Mouse (Mus musculus) lung, embryonic 14.5 days (tissue): ENCODE data around the gene Rab40c. TPM values are rescaled to one million over a fixed set of nuclear protein-coding genes. Genes with fewer than 3 reads are reported as not detected.

Experiments
- ATAC-seq: fragments of 200-750 bp; cut with Nextera tagmentation; 2 replicates; pipeline ENCODE4 v1.8.0; 2017; ENCODE audit warnings: mild to moderate bottlenecking, moderate TSS enrichment, moderate library complexity; ENCODE audit not compliant: insufficient read depth
- DNase-seq: peaks from one replicate; pipeline ENCODE4 v3.0.0-alpha.2; 2015
- H3K27ac ChIP-seq: fragments of 300-500 bp; sonication (generic); 2 replicates; pipeline ENCODE4 v1.5.1; 2014; ENCODE audit warnings: low read depth, mild to moderate bottlenecking, moderate library complexity
- H3K27me3 ChIP-seq: fragments of 300-500 bp; sonication (generic); 2 replicates; pipeline ENCODE4 v1.6.1; 2014; ENCODE audit warnings: low read length, control low read depth; ENCODE audit not compliant: insufficient read depth
- H3K36me3 ChIP-seq: fragments of 300-500 bp; sonication (generic); 2 replicates; pipeline ENCODE4 v1.6.1; 2014; ENCODE audit warnings: control low read depth; ENCODE audit not compliant: insufficient read depth
- H3K4me1 ChIP-seq: fragments of 300-500 bp; sonication (generic); 2 replicates; pipeline ENCODE4 v1.6.1; 2014; ENCODE audit warnings: antibody characterized with exemption, control low read depth; ENCODE audit not compliant: insufficient read depth
- H3K4me2 ChIP-seq: fragments of 300-500 bp; sonication (generic); 2 replicates; pipeline ENCODE4 v1.6.1; 2014; ENCODE audit warnings: mild to moderate bottlenecking
- H3K4me3 ChIP-seq: fragments of 300-500 bp; sonication (generic); 2 replicates; pipeline ENCODE4 v1.5.1; 2014; ENCODE audit warnings: low read depth, low read length
- H3K9ac ChIP-seq: fragments of 300-500 bp; sonication (generic); 2 replicates; pipeline ENCODE4 v1.6.1; 2014
- H3K9me3 ChIP-seq: fragments of 300-500 bp; sonication (generic); 2 replicates; pipeline ENCODE4 v1.6.1; 2016; ENCODE audit warnings: low read depth, low read length, control low read depth
- CTCF ChIP-seq: IDR thresholded peaks from 2 replicates; pipeline ENCODE4 v1.5.1; 2016; ENCODE audit warnings: antibody characterized with exemption, low read depth
- WGBS: fragments of 180-500 bp; shearing (Covaris S2); extraction: QIAGEN DNeasy Blood & Tissue Kit; methylation state at CpG from one replicate; pipeline ENCODE4 v1.1.7; 2014; 5-methylcytosine and 5-hydroxymethylcytosine counted together
- polyA plus RNA-seq: library from polyadenylated mRNA; unstranded; fragments of >200 nt; fragmentation: Nextera tagmentation; extraction: Ambion mirVana; gene quantifications from 2 replicates; pipeline ENCODE4 v1.2.1, GENCODE M21; 2014

The Rab40c gene
- polyA plus RNA-seq, 1 experiment from 2014 or later: 15.4 TPM

DNA sequence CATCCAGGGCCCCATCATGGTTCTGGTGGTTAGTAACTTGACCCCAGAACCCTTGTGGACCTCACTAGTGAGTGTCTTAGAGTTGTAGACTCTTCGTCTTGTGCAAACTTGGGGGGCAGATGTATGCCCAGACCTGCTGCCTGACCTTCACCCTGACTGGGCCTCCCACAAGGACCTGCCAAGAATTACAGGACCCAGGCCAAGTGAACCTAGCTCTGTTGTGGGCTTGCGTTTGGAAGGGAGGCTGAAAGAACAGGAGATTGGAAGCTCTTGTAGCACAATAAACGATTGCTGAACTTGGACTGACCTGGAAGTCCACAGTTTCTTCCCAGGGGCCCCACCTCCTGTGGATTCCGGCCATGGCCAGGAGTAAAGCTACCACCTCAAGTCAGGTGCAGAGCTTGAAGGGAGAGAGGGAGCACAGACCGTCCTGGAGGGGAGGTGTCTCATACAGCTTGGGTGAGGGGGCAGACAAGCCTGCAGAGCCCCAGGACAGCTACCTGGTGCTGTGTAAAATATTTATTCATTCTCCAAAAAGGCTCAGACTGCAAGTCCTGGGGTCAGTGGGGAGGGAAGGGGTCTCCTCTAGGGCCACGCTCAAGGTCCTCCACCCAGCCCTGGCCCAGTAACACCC lies 85.4 kb downstream of the Rab40c start:
- H3K36me3 ChIP-seq: peaks cover 52% of the 10 kb centered on the region

DNA sequence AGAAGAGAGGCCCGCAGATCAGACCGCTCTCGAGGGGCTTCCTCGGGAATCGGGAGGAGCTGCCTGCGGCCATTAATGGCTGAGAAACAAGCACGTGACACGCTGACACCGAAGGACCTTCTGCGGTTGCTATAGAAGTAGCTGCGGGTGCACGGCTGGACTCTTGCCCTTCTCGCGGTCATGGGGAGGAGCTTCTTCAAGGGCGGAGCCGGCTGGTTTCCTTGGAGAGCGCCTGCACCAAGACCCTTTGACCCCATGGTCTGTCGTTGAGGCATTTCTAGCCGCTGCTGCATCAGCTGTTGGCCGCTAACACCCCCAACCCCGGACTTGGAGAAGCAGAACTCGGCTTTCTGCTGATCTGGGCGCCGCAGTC lies 86.2 kb downstream of the Rab40c start, which contains the start of gene Stub1:
Stub1 (minus strand) TSS at position 114 of the 373 bp plus-strand sequence.
- peak within 1 kb of the TSS; percentile 97 for H3K27ac ChIP-seq
- H3K27me3 ChIP-seq: no peaks in the 10 kb centered on the region
- under 1% methylated on average over 24 of the region's 24 CpGs for WGBS
- peak; percentile 63 for ATAC-seq
- peak within 1 kb of the TSS; percentile 82 for H3K4me3 ChIP-seq
- peak; percentile 95 for DNase-seq
- peaks cover 46% of the 10 kb centered on the region for H3K4me1 ChIP-seq
- no peak for TF ChIP-seq CTCF
- no peaks in the 10 kb centered on the region for H3K9me3 ChIP-seq
- peak within 1 kb of the TSS; percentile 79 for H3K9ac ChIP-seq
- H3K36me3 ChIP-seq: peaks cover 47% of the 10 kb centered on the region
- peak within 1 kb of the TSS; percentile 98 for H3K4me2 ChIP-seq

More for the DNA sequence above, 85.4 kb downstream of the Rab40c start:
- peak overlapping the region; percentile 89 for H3K4me2 ChIP-seq
- H3K9ac ChIP-seq: peak overlapping the region; percentile 69
- peak overlapping the region; percentile 97 for H3K27ac ChIP-seq
- DNase-seq (no peak), ATAC-seq (no peak)
- TF ChIP-seq CTCF: no peak
- H3K4me3 ChIP-seq: peak overlapping the region; percentile 82
- peaks cover 42% of the 10 kb centered on the region for H3K4me1 ChIP-seq
- H3K9me3 ChIP-seq: no peaks in the 10 kb centered on the region
- WGBS: 13% methylated on average over 6 of the region's 6 CpGs
- no peaks in the 10 kb centered on the region for H3K27me3 ChIP-seq

DNA sequence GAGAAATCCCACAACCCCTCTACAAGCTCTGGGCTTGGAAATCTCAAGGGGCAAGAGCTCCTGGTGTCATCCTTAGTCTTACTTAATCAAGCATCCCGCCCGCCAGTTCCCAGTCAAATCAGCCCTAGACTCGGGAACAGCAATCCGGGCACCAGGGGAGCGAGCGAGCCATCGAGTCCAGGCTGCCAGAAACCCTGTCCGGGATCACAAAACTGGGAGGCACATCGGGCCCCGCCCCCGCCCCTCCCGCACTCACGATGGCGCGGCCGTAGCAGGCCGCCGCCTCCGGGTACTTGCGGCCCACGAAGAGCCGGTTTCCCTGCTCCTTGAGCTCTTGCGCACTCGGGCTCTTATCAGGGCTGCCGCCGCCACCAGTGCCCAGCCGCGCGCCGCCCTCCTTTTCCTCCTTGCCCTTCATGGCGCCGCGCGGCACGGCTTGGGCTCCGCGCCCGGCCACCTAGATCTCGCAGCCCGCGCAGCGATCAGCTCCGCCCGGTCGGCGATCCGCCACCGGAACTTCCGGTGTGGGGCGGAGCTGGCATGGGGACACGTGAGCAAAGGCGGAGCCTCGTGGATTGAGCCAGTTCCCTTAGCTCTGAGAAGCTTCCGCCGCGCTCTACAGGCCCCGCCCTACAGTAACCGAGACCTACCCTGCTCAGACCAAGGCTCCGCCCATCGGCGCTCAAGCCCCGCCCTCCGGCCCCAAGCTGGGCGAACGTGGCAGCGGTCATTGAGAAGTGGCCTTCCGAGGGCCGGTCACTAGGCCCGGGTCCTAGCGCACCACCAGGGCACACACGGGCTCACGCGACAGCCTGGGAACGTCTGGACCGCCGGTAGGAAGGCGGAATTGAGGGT lies 86.9 kb downstream of the Rab40c start:
- ATAC-seq (peak; percentile 88), DNase-seq (peak; percentile 100)
- H3K27me3 ChIP-seq: no peaks in the 10 kb centered on the region
- no peak for TF ChIP-seq CTCF
- peaks cover 47% of the 10 kb centered on the region for H3K36me3 ChIP-seq
- H3K4me1 ChIP-seq: peaks cover 48% of the 10 kb centered on the region
- H3K9ac ChIP-seq: peak overlapping the region; percentile 79
- H3K4me3 ChIP-seq: peak overlapping the region; percentile 82
- H3K27ac ChIP-seq: peak overlapping the region; percentile 97
- no peaks in the 10 kb centered on the region for H3K9me3 ChIP-seq
- H3K4me2 ChIP-seq: peak overlapping the region; percentile 98
- under 1% methylated on average over 76 of the region's 77 CpGs for WGBS

Other genes with a start within 250 kb of the Rab40c start
- 1.3 and 1.4 TPM in 2 replicates for gene Gng13, start 202.6 kb downstream of the Rab40c start, polyA plus RNA-seq
- 27.1 and 32.3 TPM in 2 replicates for gene Chtf18, start 192.3 kb downstream of the Rab40c start, polyA plus RNA-seq
- gene Rpusd1, start 192.1 kb downstream of the Rab40c start, polyA plus RNA-seq: 22.1 and 22.6 TPM in 2 replicates
- 0.24 and 0.31 TPM in 2 replicates for gene Mslnl, start 183.7 kb downstream of the Rab40c start, polyA plus RNA-seq
- 1.8 and 4.6 TPM in 2 replicates for gene Msln, start 165.3 kb downstream of the Rab40c start, polyA plus RNA-seq
- gene Narfl, start 146.0 kb downstream of the Rab40c start, polyA plus RNA-seq: 24.3 and 25.6 TPM in 2 replicates
- gene Haghl, start 134.1 kb downstream of the Rab40c start, polyA plus RNA-seq: 55.1 and 57.9 TPM in 2 replicates
- gene Ccdc78, start 133.1 kb downstream of the Rab40c start, polyA plus RNA-seq: 0.12 TPM in 1 of 2 replicates, not detected in the other
- gene Fam173a, start 126.8 kb downstream of the Rab40c start, polyA plus RNA-seq: 81.9 and 96.8 TPM in 2 replicates
- not detected in 2 replicates for gene AC134908.4, start 124.1 kb downstream of the Rab40c start, polyA plus RNA-seq
- 10.4 and 12.7 TPM in 2 replicates for gene Metrn, start 122.6 kb downstream of the Rab40c start, polyA plus RNA-seq
- 0.97 and 1.3 TPM in 2 replicates for gene Fbxl16, start 110.6 kb downstream of the Rab40c start, polyA plus RNA-seq
- 24.6 and 26.0 TPM in 2 replicates for gene Wdr24, start 96.1 kb downstream of the Rab40c start, polyA plus RNA-seq
- 39.5 and 40.6 TPM in 2 replicates for gene Jmjd8, start 90.9 kb downstream of the Rab40c start, polyA plus RNA-seq
- 335 and 367 TPM in 2 replicates for gene Stub1, start 86.3 kb downstream of the Rab40c start, polyA plus RNA-seq
- gene Rhbdl1, start 82.4 kb downstream of the Rab40c start, polyA plus RNA-seq: 1.8 and 2.0 TPM in 2 replicates
- gene Gm20683, start 78.0 kb downstream of the Rab40c start, polyA plus RNA-seq: 1.0 and 1.4 TPM in 2 replicates
- 10.8 and 11.0 TPM in 2 replicates for gene Rhot2, start 74.9 kb downstream of the Rab40c start, polyA plus RNA-seq
- 29.9 and 34.1 TPM in 2 replicates for gene Wdr90, start 58.2 kb downstream of the Rab40c start, polyA plus RNA-seq
- 17.7 and 17.9 TPM in 2 replicates for gene Mcrip2, start 51.0 kb downstream of the Rab40c start, polyA plus RNA-seq
- gene Mettl26, start 44.7 kb downstream of the Rab40c start, polyA plus RNA-seq: 44.6 and 45.7 TPM in 2 replicates
- gene Wfikkn1, start 38.9 kb downstream of the Rab40c start, polyA plus RNA-seq: 0.57 and 0.87 TPM in 2 replicates
- gene Pigq, start 25.2 kb upstream of the Rab40c start, polyA plus RNA-seq: 65.9 and 69.0 TPM in 2 replicates
- gene Nhlrc4, start 25.2 kb upstream of the Rab40c start, polyA plus RNA-seq: not detected in 2 replicates
- gene A930017K11Rik, start 32.8 kb upstream of the Rab40c start, polyA plus RNA-seq: 0.16 and 0.26 TPM in 2 replicates
- 26.7 and 30.5 TPM in 2 replicates for gene Capn15, start 66.1 kb upstream of the Rab40c start, polyA plus RNA-seq
- gene Rab11fip3, start 149.8 kb upstream of the Rab40c start, polyA plus RNA-seq: 15.2 and 15.3 TPM in 2 replicates
- 24.9 and 25.0 TPM in 2 replicates for gene Decr2, start 170.6 kb upstream of the Rab40c start, polyA plus RNA-seq
- 94.8 and 96.4 TPM in 2 replicates for gene Nme4, start 175.9 kb upstream of the Rab40c start, polyA plus RNA-seq
- gene Tmem8, start 193.6 kb upstream of the Rab40c start, polyA plus RNA-seq: 1.3 and 1.7 TPM in 2 replicates
- 210 and 217 TPM in 2 replicates for gene Mrpl28, start 203.8 kb upstream of the Rab40c start, polyA plus RNA-seq
- gene Axin1, start 219.0 kb upstream of the Rab40c start, polyA plus RNA-seq: 18.8 and 27.7 TPM in 2 replicates